Mouse (Mus musculus): ENCODE measurements around the gene Matn3. TPM values are rescaled to one million over a fixed set of nuclear protein-coding genes. Genes with fewer than 3 reads are reported as not detected.

Gene Matn3
- polyA plus RNA-seq, 1 experiment, result not detected

DNA sequence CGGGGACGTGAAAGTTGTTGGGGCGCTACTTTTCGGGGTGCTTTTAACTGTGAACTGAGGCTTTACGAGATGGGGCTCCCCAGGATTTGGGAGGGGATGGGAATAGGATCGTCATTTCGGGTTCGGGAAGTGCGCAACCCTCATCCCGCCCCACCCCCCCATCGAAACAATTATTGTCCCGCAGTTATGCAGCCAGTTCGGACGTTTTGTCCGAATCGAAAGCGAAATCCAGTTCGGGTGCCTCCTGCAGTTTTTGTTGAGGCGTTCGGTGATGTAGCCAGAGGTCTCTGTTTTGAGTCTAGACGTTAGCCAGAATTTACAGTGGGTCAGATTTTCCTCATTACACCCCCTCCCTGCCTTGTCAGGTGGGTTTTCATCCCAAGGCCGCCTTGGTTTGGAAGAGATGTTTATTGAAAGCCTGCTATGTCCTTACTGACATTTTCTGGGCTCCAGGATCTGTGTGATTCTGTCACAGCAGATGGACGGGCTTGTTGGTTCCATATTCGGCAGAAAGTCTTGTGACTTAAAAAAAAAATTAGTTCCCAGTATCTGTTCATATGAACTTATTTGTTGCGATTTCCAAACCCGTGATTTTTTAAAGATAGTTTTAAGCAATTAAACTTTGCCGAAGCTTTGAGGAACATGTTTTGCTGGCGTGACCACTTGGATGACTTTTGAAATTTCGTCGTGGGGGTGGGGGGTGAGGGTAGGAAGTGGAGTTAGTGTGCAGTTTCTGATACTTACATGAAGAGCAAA is 25.2 kb upstream of the Matn3 start:
- H3K27me3 ChIP-seq (ENCODE audit: control insufficient read depth, insufficient read depth, low read length), result no peaks in the 10 kb centered on the region
- TF ChIP-seq CTCF (IDR thresholded peaks at IDR 0.05; ENCODE audit: extremely low read depth, insufficient read length, insufficient replicate concordance, low read depth, low read length) (no peak), POLR2A (IDR thresholded peaks at IDR 0.05; ENCODE audit: low read depth, low read length) (no peak)
- H3K4me3 ChIP-seq (ENCODE audit: low read depth, low read length), result peak overlapping the region; percentile 89
- peaks cover 4% of the 10 kb centered on the region; the same call in 1 of the 2 replicates for H3K36me3 ChIP-seq (ENCODE audit: control insufficient read depth, insufficient read depth, low read length)
- H3K4me1 ChIP-seq (ENCODE audit: control insufficient read depth, insufficient read depth, insufficient read length, low read length), result peaks cover 2% of the 10 kb centered on the region; the same call in 1 of the 2 replicates
- under 1% methylated on average over 30 of the region's 30 CpGs for WGBS
- peak overlapping the region; percentile 98 for H3K27ac ChIP-seq (ENCODE audit: insufficient read depth, low read depth, low read length)

GRCm38 (mm10) chr12:8923125-8923410 is 24.7 kb upstream of the Matn3 start:
- H3K27me3 ChIP-seq (ENCODE audit: control insufficient read depth, insufficient read depth, low read length), result no peaks in the 10 kb centered on the region
- peaks cover 2% of the 10 kb centered on the region; the same call in 1 of the 2 replicates for H3K4me1 ChIP-seq (ENCODE audit: control insufficient read depth, insufficient read depth, insufficient read length, low read length)
- WGBS, result 11% methylated on average over 5 of the region's 5 CpGs
- no peak for TF ChIP-seq CTCF (IDR thresholded peaks at IDR 0.05; ENCODE audit: extremely low read depth, insufficient read length, insufficient replicate concordance, low read depth, low read length)
- TF ChIP-seq POLR2A (IDR thresholded peaks at IDR 0.05; ENCODE audit: low read depth, low read length), result no peak
- H3K27ac ChIP-seq (ENCODE audit: insufficient read depth, low read depth, low read length), result peak overlapping the region; percentile 98
- H3K36me3 ChIP-seq (ENCODE audit: control insufficient read depth, insufficient read depth, low read length), result peaks cover 4% of the 10 kb centered on the region; the same call in 1 of the 2 replicates
- H3K4me3 ChIP-seq (ENCODE audit: low read depth, low read length), result peak overlapping the region; percentile 89

DNA sequence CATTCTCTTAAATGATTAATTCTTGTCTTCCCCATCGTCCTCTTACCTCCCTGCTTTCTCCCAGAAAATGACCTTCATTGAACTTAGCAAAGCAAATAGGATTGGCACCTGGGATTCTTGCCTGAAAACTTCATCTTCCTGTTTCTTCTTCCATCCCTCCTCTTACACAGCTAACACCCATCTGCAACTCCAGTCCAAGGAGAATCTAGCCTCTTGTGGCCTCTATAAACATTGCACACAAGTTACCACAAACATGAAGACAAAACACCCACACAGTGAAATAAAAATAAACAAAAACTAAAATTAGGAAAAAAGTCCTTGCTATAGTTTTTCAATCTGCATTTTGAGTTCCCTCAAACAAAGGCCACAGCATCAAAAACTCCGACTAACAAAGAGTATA is 24.1 kb upstream of the Matn3 start:
- Histone ChIP-seq H3K4me3 (ENCODE audit: low read depth, low read length) (no peak overlapping the region), H3K27me3 (ENCODE audit: control insufficient read depth, insufficient read depth, low read length) (no peaks in the 10 kb centered on the region), H3K4me1 (ENCODE audit: control insufficient read depth, insufficient read depth, insufficient read length, low read length) (peaks cover 2% of the 10 kb centered on the region; the same call in 1 of the 2 replicates), H3K27ac (ENCODE audit: insufficient read depth, low read depth, low read length) (no peak overlapping the region), H3K36me3 (ENCODE audit: control insufficient read depth, insufficient read depth, low read length) (peaks cover 4% of the 10 kb centered on the region; the same call in 1 of the 2 replicates)
- TF ChIP-seq CTCF (IDR thresholded peaks at IDR 0.05; ENCODE audit: extremely low read depth, insufficient read length, insufficient replicate concordance, low read depth, low read length), result no peak
- TF ChIP-seq POLR2A (IDR thresholded peaks at IDR 0.05; ENCODE audit: low read depth, low read length), result no peak
- 26% methylated on average over 2 of the region's 2 CpGs for WGBS

DNA sequence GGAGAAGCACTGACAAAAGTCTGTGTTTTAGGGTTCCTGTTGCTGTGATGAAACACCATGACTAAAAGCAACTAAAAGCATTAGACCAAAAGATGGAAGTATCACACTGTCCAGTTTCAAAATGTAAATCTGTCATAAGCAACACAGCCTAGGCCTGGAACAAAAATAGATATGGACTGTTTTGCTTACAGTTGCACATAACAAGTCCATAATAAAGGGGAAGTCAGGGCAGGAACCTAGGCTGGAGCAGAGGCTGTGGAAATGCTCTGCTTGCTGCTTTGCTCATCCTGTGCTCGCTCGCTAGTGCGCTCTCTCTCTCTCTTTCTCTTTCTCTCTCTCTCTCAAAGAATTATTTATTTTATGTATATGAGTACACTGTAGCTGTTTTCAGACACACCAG is 20.1 kb upstream of the Matn3 start:
- Histone ChIP-seq H3K4me3 (ENCODE audit: low read depth, low read length) (no peak overlapping the region), H3K4me1 (ENCODE audit: control insufficient read depth, insufficient read depth, insufficient read length, low read length) (peaks cover 6% of the 10 kb centered on the region; the same call in 1 of the 2 replicates), H3K27me3 (ENCODE audit: control insufficient read depth, insufficient read depth, low read length) (no peaks in the 10 kb centered on the region), H3K36me3 (ENCODE audit: control insufficient read depth, insufficient read depth, low read length) (peaks cover 6% of the 10 kb centered on the region), H3K27ac (ENCODE audit: insufficient read depth, low read depth, low read length) (no peak overlapping the region)
- TF ChIP-seq CTCF (IDR thresholded peaks at IDR 0.05; ENCODE audit: extremely low read depth, insufficient read length, insufficient replicate concordance, low read depth, low read length) (no peak), POLR2A (IDR thresholded peaks at IDR 0.05; ENCODE audit: low read depth, low read length) (no peak)
- 80% methylated on average over 3 of the region's 3 CpGs for WGBS

DNA sequence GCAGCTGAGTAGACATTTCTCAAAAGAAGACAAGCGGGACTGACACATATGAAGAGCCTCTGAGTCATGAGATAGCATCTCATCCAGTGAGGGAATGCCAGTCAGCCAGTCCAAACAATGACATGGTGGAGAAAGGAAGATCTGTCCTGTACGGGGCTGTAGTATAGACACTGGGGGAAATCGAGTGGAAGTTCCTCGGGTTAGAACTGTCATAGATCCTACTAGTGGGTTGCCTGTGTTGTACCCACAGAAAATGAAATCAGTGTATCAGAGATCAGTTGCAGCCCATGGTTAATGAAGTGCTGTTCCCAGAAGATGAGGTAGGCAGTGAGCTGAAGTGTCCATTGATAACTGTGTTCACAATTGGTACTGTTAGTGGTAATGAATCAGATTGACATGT is 19.0 kb upstream of the Matn3 start:
- H3K4me1 ChIP-seq (ENCODE audit: control insufficient read depth, insufficient read depth, insufficient read length, low read length), result peaks cover 6% of the 10 kb centered on the region; the same call in 1 of the 2 replicates
- H3K27me3 ChIP-seq (ENCODE audit: control insufficient read depth, insufficient read depth, low read length), result no peaks in the 10 kb centered on the region
- 68% methylated on average over 4 of the region's 4 CpGs for WGBS
- H3K36me3 ChIP-seq (ENCODE audit: control insufficient read depth, insufficient read depth, low read length), result peaks cover 10% of the 10 kb centered on the region
- TF ChIP-seq CTCF (IDR thresholded peaks at IDR 0.05; ENCODE audit: extremely low read depth, insufficient read length, insufficient replicate concordance, low read depth, low read length), result no peak
- TF ChIP-seq POLR2A (IDR thresholded peaks at IDR 0.05; ENCODE audit: low read depth, low read length), result no peak
- H3K4me3 ChIP-seq (ENCODE audit: low read depth, low read length), result no peak overlapping the region
- no peak overlapping the region for H3K27ac ChIP-seq (ENCODE audit: insufficient read depth, low read depth, low read length)

DNA sequence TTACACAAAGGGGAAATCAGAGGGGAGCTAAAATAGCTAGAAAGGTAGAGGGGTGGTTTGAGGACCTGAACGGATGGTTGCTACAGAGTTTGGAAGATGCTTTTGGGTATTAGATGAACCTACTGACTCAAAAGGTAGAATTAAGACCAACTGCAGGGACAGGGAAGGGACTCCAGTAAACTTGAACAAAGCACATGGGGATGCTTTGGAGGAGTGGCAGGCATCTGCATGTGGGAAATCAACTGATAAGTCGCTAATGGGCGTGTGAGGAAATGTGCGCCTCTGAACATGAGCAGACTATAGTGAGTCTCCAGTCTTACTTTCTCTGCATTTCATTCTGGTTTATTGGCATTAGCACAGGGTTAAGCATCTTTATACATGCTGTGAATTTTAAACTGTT is 16.6 kb upstream of the Matn3 start:
- WGBS, result 34% methylated on average over 4 of the region's 4 CpGs
- H3K4me3 ChIP-seq (ENCODE audit: low read depth, low read length), result no peak overlapping the region
- no peaks in the 10 kb centered on the region for H3K27me3 ChIP-seq (ENCODE audit: control insufficient read depth, insufficient read depth, low read length)
- no peak for TF ChIP-seq POLR2A (IDR thresholded peaks at IDR 0.05; ENCODE audit: low read depth, low read length)
- no peak for TF ChIP-seq CTCF (IDR thresholded peaks at IDR 0.05; ENCODE audit: extremely low read depth, insufficient read length, insufficient replicate concordance, low read depth, low read length)
- H3K27ac ChIP-seq (ENCODE audit: insufficient read depth, low read depth, low read length), result no peak overlapping the region
- H3K4me1 ChIP-seq (ENCODE audit: control insufficient read depth, insufficient read depth, insufficient read length, low read length), result peaks cover 4% of the 10 kb centered on the region; the same call in 1 of the 2 replicates
- H3K36me3 ChIP-seq (ENCODE audit: control insufficient read depth, insufficient read depth, low read length), result peaks cover 21% of the 10 kb centered on the region

DNA sequence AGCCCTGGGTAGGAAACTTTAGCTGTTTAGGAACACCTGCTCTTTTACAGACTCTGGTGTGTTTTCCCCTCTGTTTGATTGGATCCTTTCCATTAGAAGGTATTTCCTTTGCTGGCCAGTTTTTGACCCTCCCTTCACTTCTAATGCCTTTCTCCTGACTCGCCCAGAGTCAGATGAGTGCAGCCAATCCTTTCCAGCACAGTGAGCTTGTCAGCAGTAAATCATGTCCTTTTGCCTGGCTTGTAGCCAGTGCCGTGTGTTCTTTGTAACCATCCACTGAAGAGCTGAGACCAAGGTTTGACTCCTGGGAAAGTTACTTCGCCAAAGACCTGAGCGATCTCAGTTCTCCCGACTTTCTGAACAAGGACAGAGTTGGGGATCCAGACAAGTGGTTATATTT is 12.4 kb upstream of the Matn3 start:
- Histone ChIP-seq H3K27me3 (ENCODE audit: control insufficient read depth, insufficient read depth, low read length) (no peaks in the 10 kb centered on the region), H3K4me3 (ENCODE audit: low read depth, low read length) (no peak overlapping the region), H3K36me3 (ENCODE audit: control insufficient read depth, insufficient read depth, low read length) (peaks cover 47% of the 10 kb centered on the region), H3K27ac (ENCODE audit: insufficient read depth, low read depth, low read length) (no peak overlapping the region), H3K4me1 (ENCODE audit: control insufficient read depth, insufficient read depth, insufficient read length, low read length) (peaks cover 4% of the 10 kb centered on the region; the same call in 1 of the 2 replicates)
- TF ChIP-seq CTCF (IDR thresholded peaks at IDR 0.05; ENCODE audit: extremely low read depth, insufficient read length, insufficient replicate concordance, low read depth, low read length), result no peak
- no peak for TF ChIP-seq POLR2A (IDR thresholded peaks at IDR 0.05; ENCODE audit: low read depth, low read length)
- 47% methylated on average over 5 of the region's 5 CpGs for WGBS

Measured in small intestine, adult 2 months (tissue).